In the genomic region with DNA sequence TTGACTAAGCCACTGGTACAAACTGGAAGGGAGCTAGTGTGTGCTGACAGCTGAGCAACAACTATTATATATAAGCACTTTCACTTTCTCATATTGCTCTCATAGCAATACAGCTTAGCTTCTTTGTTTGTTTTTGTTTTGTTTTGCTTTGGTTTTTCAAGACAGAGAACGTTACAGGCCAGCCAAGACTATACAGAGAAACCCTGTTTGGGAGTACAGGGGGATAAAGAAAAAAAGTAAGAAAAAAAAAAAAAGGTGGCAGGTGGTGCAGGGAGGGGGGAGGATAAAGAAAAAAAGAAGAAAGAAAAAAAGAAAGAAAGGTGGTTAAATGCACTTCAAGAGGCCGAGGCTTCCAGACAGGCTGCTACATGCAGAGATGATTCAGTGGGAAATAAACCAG, we compare ENCODE assay signal across 31 mouse cellular contexts. TPM values are rescaled to one million over a fixed set of nuclear protein-coding genes. Genes with fewer than 3 reads are reported as not detected.
DNase-seq lines count a peak whose midpoint lies in the region; ATAC-seq and TF ChIP-seq lines count a peak whose summit lies in the region.
"Had no signal": no experiment of that assay in that cellular context is flagged by ENCODE, and none has a peak within 500 bp of the region (broad histone marks: within the 10 kb centered on the region; RNA-seq: fewer than 3 reads in every experiment).

No protein-coding gene starts in this region.

- peaks cover 13% of the 10 kb centered on the region for H3K79me2 ChIP-seq in myocyte (ENCODE audit: control insufficient read depth, insufficient read depth)

- no peak for ATAC-seq in embryonic facial prominence, embryonic 14.5 days (ENCODE audit: low read depth)
- ATAC-seq in activated CD4-positive, CD25-positive, alpha-beta regulatory T cell, adult 4 months, result peak; percentile 49
- ATAC-seq: forebrain, postnatal 0 days had no signal

- no peaks in the 10 kb centered on the region for H3K27me3 ChIP-seq in embryonic facial prominence, embryonic 14.5 days (replicated peaks; ENCODE audit: control insufficient read depth, insufficient read depth, low read length)
- peaks cover 7% of the 10 kb centered on the region; the same call in 1 of the 2 replicates for H3K27me3 ChIP-seq in embryonic facial prominence, embryonic 10.5 days (replicated peaks; ENCODE audit: low read depth, poor library complexity, severe bottlenecking)
- H3K27me3 ChIP-seq in myocyte (ENCODE audit: control insufficient read depth, insufficient read depth, insufficient read length), result no peaks in the 10 kb centered on the region
- H3K27me3 ChIP-seq: embryonic facial prominence, embryonic 12.5 days; heart, embryonic 13.5 days; kidney, embryonic 15.5 days; neural tube, embryonic 12.5 days had no signal

- H3K9me3 ChIP-seq in embryonic facial prominence, embryonic 14.5 days (ENCODE audit: control insufficient read depth, low read length), result no peaks in the 10 kb centered on the region
- H3K9me3 ChIP-seq in embryonic facial prominence, embryonic 10.5 days, result no peaks in the 10 kb centered on the region
- H3K9me3 ChIP-seq: embryonic facial prominence, embryonic 12.5 days; heart, embryonic 13.5 days; kidney, embryonic 15.5 days; neural tube, embryonic 12.5 days had no signal

- intact Hi-C loops in left cerebral cortex, postnatal 4 days (cut with DNase I), result no loop called here

- no peak overlapping the region for H3K4me3 ChIP-seq in embryonic facial prominence, embryonic 14.5 days (ENCODE audit: low read depth, low read length)
- no peak overlapping the region for H3K4me3 ChIP-seq in embryonic facial prominence, embryonic 10.5 days
- H3K4me3 ChIP-seq in myocyte, result no peak overlapping the region
- H3K4me3 ChIP-seq: embryonic facial prominence, embryonic 12.5 days; erythroblast, embryonic 14.5 days; heart, embryonic 13.5 days; kidney, embryonic 15.5 days; layer of hippocampus, adult 2 months; neural tube, embryonic 12.5 days had no signal

- no peak for TF ChIP-seq POLR2A in myocyte (IDR thresholded peaks at IDR 0.05; ENCODE audit: insufficient read length, low read depth)

- H3K36me3 ChIP-seq in embryonic facial prominence, embryonic 14.5 days (ENCODE audit: control insufficient read depth, insufficient read depth, low read length), result peaks cover 7% of the 10 kb centered on the region; the same call in 1 of the 2 replicates
- peaks cover 12% of the 10 kb centered on the region for H3K36me3 ChIP-seq in embryonic facial prominence, embryonic 10.5 days (replicated peaks)
- H3K36me3 ChIP-seq in myocyte (ENCODE audit: control insufficient read depth, insufficient read depth), result peaks cover 6% of the 10 kb centered on the region

- no peak overlapping the region for H3ac ChIP-seq in myocyte (ENCODE audit: control insufficient read depth, insufficient read length)

- peaks cover 16% of the 10 kb centered on the region for H3K4me1 ChIP-seq in embryonic facial prominence, embryonic 14.5 days (ENCODE audit: control insufficient read depth, insufficient read depth, low read length)
- peaks cover 39% of the 10 kb centered on the region for H3K4me1 ChIP-seq in embryonic facial prominence, embryonic 10.5 days

- no peak overlapping the region for H3K4me2 ChIP-seq in embryonic facial prominence, embryonic 14.5 days (ENCODE audit: low read depth, low read length)
- peak overlapping the region; percentile 46 for H3K4me2 ChIP-seq in myocyte (ENCODE audit: low read depth)
- H3K4me2 ChIP-seq: embryonic facial prominence, embryonic 12.5 days; heart, embryonic 13.5 days; hindbrain, embryonic 14.5 days; kidney, embryonic 15.5 days; lung, embryonic 14.5 days; neural tube, embryonic 12.5 days had no signal

- WGBS in embryonic facial prominence, embryonic 14.5 days, result 51% methylated on average over 2 of the region's 2 CpGs
- 74% methylated on average over 2 of the region's 2 CpGs for WGBS in embryonic facial prominence, embryonic 10.5 days

- H3K9ac ChIP-seq in embryonic facial prominence, embryonic 14.5 days (ENCODE audit: low read depth, low read length), result no peak overlapping the region
- H3K9ac ChIP-seq: embryonic facial prominence, embryonic 12.5 days; forebrain, postnatal 0 days; heart, embryonic 13.5 days; hindbrain, embryonic 14.5 days; kidney, embryonic 15.5 days; liver, embryonic 14.5 days; lung, embryonic 14.5 days; neural tube, embryonic 12.5 days had no signal

- H3K27ac ChIP-seq in embryonic facial prominence, embryonic 14.5 days (replicated peaks; ENCODE audit: low read depth, low read length), result no peak overlapping the region
- no peak overlapping the region for H3K27ac ChIP-seq in embryonic facial prominence, embryonic 10.5 days (replicated peaks)
- H3K27ac ChIP-seq: embryonic facial prominence, embryonic 12.5 days; heart, embryonic 13.5 days; hindbrain, embryonic 14.5 days; kidney, embryonic 15.5 days; layer of hippocampus, adult 2 months; liver, embryonic 14.5 days; neural tube, embryonic 12.5 days had no signal

- peak; percentile 47 for DNase-seq in embryonic facial prominence, embryonic 14.5 days (ENCODE audit: low spot score)
- no peak for DNase-seq in embryonic facial prominence, embryonic 10.5 days (ENCODE audit: low spot score)
- DNase-seq in A20 (ENCODE audit: low read depth, low spot score), result peak; percentile 53
- no peak for DNase-seq in left cerebral cortex, postnatal 4 days
- DNase-seq in urinary bladder, postnatal 10 days (ENCODE audit: low spot score), result no peak
- DNase-seq: adrenal gland, postnatal 10 days; cerebellum, adult 8-10 months; cerebellum, postnatal 36 days; forebrain, postnatal 0 days; heart, postnatal 10 days; kidney, adult 18-20 months; kidney, postnatal 36 days; liver; lung, embryonic 14.5 days; midbrain, embryonic 14.5 days; right cerebral cortex, adult 18-20 months; right cerebral cortex, postnatal 4 days; thymus, postnatal 4 days had no signal

TF ChIP-seq in myocyte, 11 proteins besides CTCF, POLR2A, EP300 and RAD21:
- TF ChIP-seq MAX (IDR thresholded peaks at IDR 0.05; ENCODE audit: low read depth) (no peak), REST (IDR thresholded peaks at IDR 0.05; ENCODE audit: insufficient read depth, insufficient read length) (no peak), MYOD1 (IDR thresholded peaks at IDR 0.05; ENCODE audit: control insufficient read depth in 1 of 3, insufficient read length in 2 of 3, low read depth in 2 of 3) (no peak), TCF3 (IDR thresholded peaks at IDR 0.05; ENCODE audit: insufficient read length, low read depth) (no peak)

RNA-seq across cellular contexts. Expression of a gene that starts 2.1 kb away (rescaled TPM):
- polyA plus RNA-seq in embryonic facial prominence, embryonic 14.5 days (2014; fragmentation: Nextera tagmentation; extraction: Ambion mirVana), result 5.2 and 6.1 TPM in 2 replicates
- 4.2 and 6.1 TPM in 2 replicates for polyA plus RNA-seq in embryonic facial prominence, embryonic 10.5 days (2016; fragmentation: Nextera tagmentation; extraction: Ambion mirVana)
- not detected for polyA plus RNA-seq in activated CD4-positive, CD25-positive, alpha-beta regulatory T cell, adult 4 months (2017; shearing (Covaris generic))
- 0.22 TPM for polyA plus RNA-seq in myocyte (2012; fragmentation: generic; extraction: Trizol)
- total RNA-seq in left cerebral cortex, postnatal 4 days (2021), result under 1 TPM; 0.24 to 0.28 TPM
- total RNA-seq: gastrocnemius, adult 8-10 months; hematopoietic stem cell, adult 5-6 weeks; layer of hippocampus, adult 2 months; layer of hippocampus, postnatal 25 days had no signal
- polyA plus RNA-seq: erythroblast, embryonic 14.5 days had no signal

RNA-seq across cellular contexts. Expression of a gene that starts 2.6 kb away (rescaled TPM):
- polyA plus RNA-seq in embryonic facial prominence, embryonic 14.5 days (2014; fragmentation: Nextera tagmentation; extraction: Ambion mirVana), result 88.1 and 90.9 TPM in 2 replicates
- polyA plus RNA-seq in embryonic facial prominence, embryonic 10.5 days (2016; fragmentation: Nextera tagmentation; extraction: Ambion mirVana), result 60.9 and 64.2 TPM in 2 replicates
- polyA plus RNA-seq in activated CD4-positive, CD25-positive, alpha-beta regulatory T cell, adult 4 months (2017; shearing (Covaris generic)), result 10 to 100 TPM; 48.5 to 65.9 TPM
- polyA plus RNA-seq in myocyte (2012; fragmentation: generic; extraction: Trizol), result 111 TPM
- 10 to 100 TPM; 41.2 TPM for total RNA-seq in left cerebral cortex, postnatal 4 days (2021)

RNA-seq across cellular contexts. Expression of a gene that starts 8.6 kb away (rescaled TPM):
- polyA plus RNA-seq in embryonic facial prominence, embryonic 14.5 days (2014; fragmentation: Nextera tagmentation; extraction: Ambion mirVana), result 14.2 and 14.4 TPM in 2 replicates
- 26.1 and 26.8 TPM in 2 replicates for polyA plus RNA-seq in embryonic facial prominence, embryonic 10.5 days (2016; fragmentation: Nextera tagmentation; extraction: Ambion mirVana)
- 10 to 100 TPM; 33.2 to 42.9 TPM for polyA plus RNA-seq in activated CD4-positive, CD25-positive, alpha-beta regulatory T cell, adult 4 months (2017; shearing (Covaris generic))
- polyA plus RNA-seq in myocyte (2012; fragmentation: generic; extraction: Trizol), result 19.9 TPM
- 10 to 100 TPM; 29.6 to 31.4 TPM for total RNA-seq in left cerebral cortex, postnatal 4 days (2021)

RNA-seq across cellular contexts. Expression of a gene that starts 14.0 kb away (rescaled TPM):
- 112 and 114 TPM in 2 replicates for polyA plus RNA-seq in embryonic facial prominence, embryonic 14.5 days (2014; fragmentation: Nextera tagmentation; extraction: Ambion mirVana)
- polyA plus RNA-seq in embryonic facial prominence, embryonic 10.5 days (2016; fragmentation: Nextera tagmentation; extraction: Ambion mirVana), result 79.3 and 81.4 TPM in 2 replicates
- 10 to 100 TPM; 74.8 to 85.6 TPM for polyA plus RNA-seq in activated CD4-positive, CD25-positive, alpha-beta regulatory T cell, adult 4 months (2017; shearing (Covaris generic))
- 39.9 TPM for polyA plus RNA-seq in myocyte (2012; fragmentation: generic; extraction: Trizol)
- total RNA-seq in left cerebral cortex, postnatal 4 days (2021), result 10 to 100 TPM; 42.7 to 53.0 TPM

RNA-seq across cellular contexts. Expression of a gene that starts 19.6 kb away (rescaled TPM):
- 4.1 and 4.7 TPM in 2 replicates for polyA plus RNA-seq in embryonic facial prominence, embryonic 14.5 days (2014; fragmentation: Nextera tagmentation; extraction: Ambion mirVana)
- 4.3 and 5.3 TPM in 2 replicates for polyA plus RNA-seq in embryonic facial prominence, embryonic 10.5 days (2016; fragmentation: Nextera tagmentation; extraction: Ambion mirVana)
- 10 to 100 TPM; 15.8 to 25.5 TPM for polyA plus RNA-seq in activated CD4-positive, CD25-positive, alpha-beta regulatory T cell, adult 4 months (2017; shearing (Covaris generic))
- polyA plus RNA-seq in myocyte (2012; fragmentation: generic; extraction: Trizol), result 6.6 TPM
- 10 to 100 TPM; 29.8 to 29.9 TPM for total RNA-seq in left cerebral cortex, postnatal 4 days (2021)

Comparison
In these comparisons a context has a peak if more than half of its experiments do, and no peak if none do; other contexts are left out.
1. DNase-seq: peak in embryonic facial prominence, embryonic 14.5 days (single experiment) and A20 (single experiment); none in embryonic facial prominence, embryonic 10.5 days (single experiment), left cerebral cortex, postnatal 4 days (single experiment) and urinary bladder, postnatal 10 days (single experiment).